Mouse (Mus musculus) kidney, embryonic 15.5 days (tissue): ENCODE measurements at regions not wholly inside any gene's neighbourhood (a gene's known extent, or its start where the extent isn't known, plus 50 kb on each side); places are given as distances from the start of the nearest gene placed in this dataset.

Experiments used
- ATAC-seq: fragments of 200-750 bp; cut with Nextera tagmentation; replicated peaks from 2 replicates; pipeline ENCODE4 v1.8.0; 2017; ENCODE audit warnings: moderate TSS enrichment; ENCODE audit not compliant: low FRiP score
- H3K27ac ChIP-seq: fragments of 300-500 bp; sonication (generic); 2 replicates; pipeline ENCODE4 v1.5.1; 2015; ENCODE audit warnings: mild to moderate bottlenecking, inconsistent platforms
- H3K27me3 ChIP-seq: fragments of 300-500 bp; sonication (generic); 2 replicates; pipeline ENCODE4 v1.6.1; 2015; ENCODE audit warnings: inconsistent platforms
- H3K36me3 ChIP-seq: fragments of 300-500 bp; sonication (generic); 2 replicates; pipeline ENCODE4 v1.6.1; 2015; ENCODE audit warnings: inconsistent platforms
- H3K4me1 ChIP-seq: fragments of 300-500 bp; sonication (generic); 2 replicates; pipeline ENCODE4 v1.6.1; 2015; ENCODE audit warnings: inconsistent platforms
- H3K4me2 ChIP-seq: fragments of 300-500 bp; sonication (generic); 2 replicates; pipeline ENCODE4 v1.6.1; 2015; ENCODE audit warnings: moderate library complexity, mild to moderate bottlenecking, inconsistent platforms
- H3K4me3 ChIP-seq: fragments of 300-500 bp; sonication (generic); replicated peaks from 2 replicates; pipeline ENCODE4 v1.5.1; 2015; ENCODE audit warnings: mild to moderate bottlenecking, inconsistent platforms
- H3K9ac ChIP-seq: fragments of 300-500 bp; sonication (generic); 2 replicates; pipeline ENCODE4 v1.6.1; 2015; ENCODE audit warnings: mild to moderate bottlenecking, inconsistent platforms
- H3K9me3 ChIP-seq: fragments of 300-500 bp; sonication (generic); replicated peaks from 2 replicates; pipeline ENCODE4 v1.6.1; 2016; ENCODE audit warnings: inconsistent platforms
- WGBS: fragments of 180-500 bp; shearing (Covaris S2); methylation state at CpG from one replicate; pipeline ENCODE4 v1.1.7; 2015; ENCODE audit warnings: mixed read lengths; 5-methylcytosine and 5-hydroxymethylcytosine counted together
- microRNA-seq: library from miRNA; unstranded; fragments of <30 nt; microRNA quantifications from one replicate; pipeline ENCODE4, GENCODE M21; 2016

GRCm38 (mm10) chr9:122687170-122687569 is 60.0 kb upstream of the Topaz1 start:
- Histone ChIP-seq H3K9ac (no peak overlapping the region), H3K4me1 (no peaks in the 10 kb centered on the region), H3K9me3 (no peaks in the 10 kb centered on the region), H3K4me2 (no peak overlapping the region), H3K27me3 (no peaks in the 10 kb centered on the region), H3K4me3 (no peak overlapping the region), H3K27ac (no peak overlapping the region), H3K36me3 (no peaks in the 10 kb centered on the region)
- WGBS, result 28% methylated on average over 4 of the region's 4 CpGs
- no peak for ATAC-seq

GRCm38 (mm10) chr9:122691879-122692278 is 55.3 kb upstream of the Topaz1 start:
- H3K27ac ChIP-seq, result no peak overlapping the region
- WGBS, result 71% methylated on average over 6 of the region's 6 CpGs
- no peaks in the 10 kb centered on the region for H3K9me3 ChIP-seq
- no peaks in the 10 kb centered on the region for H3K4me1 ChIP-seq
- no peak overlapping the region for H3K4me2 ChIP-seq
- no peaks in the 10 kb centered on the region for H3K27me3 ChIP-seq
- no peak overlapping the region for H3K9ac ChIP-seq
- H3K4me3 ChIP-seq, result no peak overlapping the region
- H3K36me3 ChIP-seq, result no peaks in the 10 kb centered on the region
- no peak for ATAC-seq

- H3K9ac ChIP-seq, result no peak overlapping the region
- no peak for ATAC-seq
Measured at GRCm38 (mm10) chr9:122695724-122696123, 51.4 kb upstream of the Topaz1 start.

More at GRCm38 (mm10) chr9:122695724-122696123, 51.4 kb upstream of the Topaz1 start:
- no peaks in the 10 kb centered on the region for H3K9me3 ChIP-seq
- no peaks in the 10 kb centered on the region for H3K4me1 ChIP-seq
- no peaks in the 10 kb centered on the region for H3K36me3 ChIP-seq
- WGBS, result 3% methylated on average over 1 of the region's 1 CpGs
- no peak overlapping the region for H3K27ac ChIP-seq
- no peaks in the 10 kb centered on the region for H3K27me3 ChIP-seq
- no peak overlapping the region for H3K4me2 ChIP-seq
- H3K4me3 ChIP-seq, result no peak overlapping the region

Small RNA genes in the stretch of these regions (microRNA-seq; reads per million reads assigned to microRNA genes)
- gene Mir138-1, result 26.6 reads per million, percentile 43 among the genes with 10 or more reads in this experiment
